Mouse (Mus musculus) CH12F3 (cell line): ENCODE measurements around the gene Foxk1.

ENCODE experiments used
- in situ Hi-C: fragments of 300-500 bp; cut with MboI; formaldehyde crosslinking; loops from 2 replicates; pipeline ENCODE4 v1.14.3; 2020; ENCODE audit warnings: low sequenced_read_pairs

The Foxk1 gene

GRCm38 (mm10) chr5:142416070-142416775 is 14.9 kb downstream of the Foxk1 start:
- in situ Hi-C loops = no loop called here

- in situ Hi-C loops = no loop called here
Observed at GRCm38 (mm10) chr5:142417104-142417503, 15.8 kb downstream of the Foxk1 start.

- in situ Hi-C loops = no loop called here
Observed at GRCm38 (mm10) chr5:142417876-142418275, 16.6 kb downstream of the Foxk1 start.

- in situ Hi-C loops = no loop called here
Observed at GRCm38 (mm10) chr5:142418419-142418818, 17.1 kb downstream of the Foxk1 start.

DNA sequence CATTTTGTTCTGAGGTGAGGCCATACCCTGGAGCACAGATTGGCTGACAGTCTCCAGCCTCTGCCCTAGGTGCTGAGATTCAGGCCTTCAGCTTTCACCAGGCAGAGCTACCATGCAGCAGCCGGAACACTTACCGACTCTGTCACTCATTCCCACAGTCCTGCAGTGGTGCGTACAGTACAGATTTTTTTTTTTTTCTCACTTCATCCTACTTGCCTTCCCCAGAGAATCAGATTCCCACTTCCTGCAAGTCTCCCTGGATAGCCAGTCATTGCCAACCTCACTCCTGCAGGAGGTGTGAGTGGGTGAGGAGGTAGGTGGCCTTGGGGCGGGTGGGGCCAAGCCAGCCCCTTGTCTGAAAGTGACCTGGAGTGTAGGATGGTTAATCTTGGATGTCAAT is 19.0 kb downstream of the Foxk1 start:
- in situ Hi-C loops = no loop called here

GRCm38 (mm10) chr5:142420920-142421319 is 19.6 kb downstream of the Foxk1 start:
- in situ Hi-C loops = no loop called here

DNA sequence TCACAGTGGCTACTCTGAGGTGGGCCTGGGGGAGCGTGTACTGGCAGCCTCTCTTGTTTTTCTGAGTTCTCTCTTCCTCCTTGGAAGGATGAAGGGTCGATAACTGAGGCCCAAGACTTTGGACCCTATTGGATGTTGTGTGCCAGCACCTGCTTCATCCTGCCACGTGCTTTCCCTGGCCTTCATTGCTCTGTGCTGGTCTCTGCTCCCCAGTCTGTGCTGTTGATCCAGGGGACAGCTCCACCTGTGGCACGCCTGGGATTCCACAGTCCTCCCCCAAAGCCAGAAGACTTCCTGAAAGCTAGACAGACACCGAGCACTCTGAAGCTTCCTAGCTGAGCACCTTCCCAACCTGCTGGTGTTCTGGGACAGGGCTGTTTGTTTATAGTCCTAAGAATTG is 20.6 kb downstream of the Foxk1 start:
- in situ Hi-C loops = no loop called here

DNA sequence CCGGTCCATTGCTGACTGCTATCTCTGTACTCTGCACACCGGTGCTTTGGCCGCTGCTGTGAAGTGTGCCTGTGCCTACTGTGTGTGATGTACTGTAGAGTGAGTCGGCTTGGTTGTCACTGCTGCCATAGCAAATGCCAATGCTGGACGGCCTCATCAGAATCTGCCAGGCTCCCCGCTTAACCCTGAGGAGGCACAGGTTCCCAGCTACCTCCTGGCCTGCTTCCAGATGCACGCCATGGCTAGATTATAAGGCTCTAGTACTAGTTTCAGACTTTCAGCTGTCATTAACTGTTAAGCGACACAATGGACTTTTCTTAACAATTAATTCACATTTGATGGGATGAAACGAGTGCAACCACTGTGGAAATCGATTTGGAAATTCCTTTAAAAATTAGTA is 21.8 kb downstream of the Foxk1 start:
- in situ Hi-C loops = no loop called here

DNA sequence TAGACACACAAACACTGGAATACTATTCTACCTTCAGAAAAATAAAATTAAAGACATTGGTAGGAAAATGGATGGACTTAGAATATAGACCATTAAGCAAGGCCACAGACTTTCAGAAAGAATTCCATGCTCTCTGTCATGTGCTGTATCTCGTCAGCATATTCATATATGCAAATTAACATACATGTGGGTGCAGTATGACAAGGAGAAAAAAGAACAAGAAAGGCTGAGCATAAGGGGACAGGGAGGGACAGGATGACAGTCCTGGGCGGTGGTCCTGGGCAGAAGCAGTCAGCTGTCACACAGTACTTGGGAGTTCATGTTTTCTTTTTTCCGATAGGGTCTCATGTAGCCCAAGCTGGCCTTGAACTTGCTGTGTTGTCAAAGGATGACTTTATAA is 22.4 kb downstream of the Foxk1 start:
- in situ Hi-C loops = no loop called here

DNA sequence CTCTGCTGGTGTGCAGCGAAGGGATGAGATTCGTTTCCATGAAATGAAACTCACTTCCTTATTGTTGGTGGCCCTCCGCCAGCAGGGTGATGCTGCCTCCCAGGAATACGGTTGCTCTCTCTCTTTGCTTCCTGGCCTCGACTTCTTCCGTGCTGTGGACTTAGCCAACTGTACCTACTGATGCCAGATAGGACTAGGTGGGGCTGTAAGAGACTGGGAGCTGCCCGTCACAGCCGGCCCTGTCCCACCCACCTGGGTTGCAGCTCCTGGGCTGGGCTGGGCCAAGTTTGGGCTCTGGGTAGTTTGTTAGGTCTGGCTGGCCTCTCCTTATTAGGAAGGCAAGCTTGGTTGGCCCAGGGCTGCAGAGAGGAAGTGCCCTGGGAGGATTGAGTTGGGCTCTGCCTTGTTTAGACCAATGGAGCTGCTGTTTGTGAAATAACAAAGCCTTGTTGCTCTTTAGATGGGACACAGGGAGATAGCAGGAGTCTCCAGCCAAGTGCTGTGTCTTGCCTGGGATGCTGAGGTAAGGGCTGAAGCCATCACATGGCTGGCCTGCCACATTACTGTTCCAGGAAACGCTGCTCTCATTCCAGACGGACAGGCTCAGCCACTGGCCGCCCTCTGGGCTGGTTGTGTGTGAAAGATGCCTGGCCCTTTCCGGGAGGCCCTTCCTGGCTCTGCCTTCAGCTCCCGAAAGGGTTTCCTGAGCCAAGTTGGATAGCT is 23.5 kb downstream of the Foxk1 start:
- in situ Hi-C loops = no loop called here

- in situ Hi-C loops = no loop called here
Observed at GRCm38 (mm10) chr5:142426476-142426875, 25.2 kb downstream of the Foxk1 start.

DNA sequence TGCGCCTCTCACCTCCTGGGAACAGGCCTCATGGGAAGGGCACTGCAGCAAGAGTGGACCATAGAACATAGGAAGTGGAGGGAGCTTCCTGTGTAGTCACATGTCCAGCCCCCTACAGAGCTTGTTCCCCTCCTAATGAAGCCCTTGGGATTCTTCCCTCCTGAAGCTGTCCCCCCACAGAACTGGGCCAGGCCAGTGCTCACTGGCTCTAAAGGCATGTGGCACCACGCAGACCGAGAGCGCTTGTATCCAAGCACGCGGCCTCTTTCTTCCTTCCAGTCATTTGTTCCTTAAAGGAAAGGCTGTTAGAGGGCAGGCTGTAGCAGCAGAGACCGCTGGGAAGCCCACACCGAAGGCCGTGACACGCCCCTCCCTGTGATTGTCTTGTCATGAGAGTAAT is 26.6 kb downstream of the Foxk1 start:
- in situ Hi-C loops = no loop called here

GRCm38 (mm10) chr5:142428691-142429090 is 27.4 kb downstream of the Foxk1 start:
- in situ Hi-C loops = no loop called here

DNA sequence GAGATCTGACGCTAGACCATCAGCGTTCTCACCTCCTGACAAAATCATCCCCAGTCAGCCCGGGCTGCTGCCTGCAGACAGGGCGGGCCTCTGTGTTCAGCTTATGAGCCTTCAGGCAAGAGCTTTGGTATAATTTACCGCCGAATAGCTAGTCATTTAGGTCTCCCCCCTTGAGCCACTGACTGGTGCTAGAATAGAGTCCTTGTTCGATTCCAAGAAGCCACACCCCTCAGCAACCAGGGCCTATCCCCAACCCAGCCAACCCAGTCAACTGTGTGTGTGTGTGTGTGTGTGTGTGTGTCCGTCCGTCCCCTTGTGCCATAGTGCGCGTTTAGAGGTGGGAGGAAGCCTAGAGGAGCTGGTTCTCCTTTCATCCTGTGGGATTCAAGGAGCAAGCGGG is 29.7 kb downstream of the Foxk1 start:
- in situ Hi-C loops = no loop called here

GRCm38 (mm10) chr5:142431811-142432434 is 30.6 kb downstream of the Foxk1 start:
- in situ Hi-C loops = no loop called here

- in situ Hi-C loops = no loop called here
Observed at GRCm38 (mm10) chr5:142432695-142433094, 31.4 kb downstream of the Foxk1 start.

GRCm38 (mm10) chr5:142434052-142434451 is 32.8 kb downstream of the Foxk1 start:
- in situ Hi-C loops = no loop called here

- in situ Hi-C loops = no loop called here
Observed at GRCm38 (mm10) chr5:142435736-142436135, 34.4 kb downstream of the Foxk1 start.

- in situ Hi-C loops = no loop called here
Observed at GRCm38 (mm10) chr5:142438380-142438938, 37.2 kb downstream of the Foxk1 start.

DNA sequence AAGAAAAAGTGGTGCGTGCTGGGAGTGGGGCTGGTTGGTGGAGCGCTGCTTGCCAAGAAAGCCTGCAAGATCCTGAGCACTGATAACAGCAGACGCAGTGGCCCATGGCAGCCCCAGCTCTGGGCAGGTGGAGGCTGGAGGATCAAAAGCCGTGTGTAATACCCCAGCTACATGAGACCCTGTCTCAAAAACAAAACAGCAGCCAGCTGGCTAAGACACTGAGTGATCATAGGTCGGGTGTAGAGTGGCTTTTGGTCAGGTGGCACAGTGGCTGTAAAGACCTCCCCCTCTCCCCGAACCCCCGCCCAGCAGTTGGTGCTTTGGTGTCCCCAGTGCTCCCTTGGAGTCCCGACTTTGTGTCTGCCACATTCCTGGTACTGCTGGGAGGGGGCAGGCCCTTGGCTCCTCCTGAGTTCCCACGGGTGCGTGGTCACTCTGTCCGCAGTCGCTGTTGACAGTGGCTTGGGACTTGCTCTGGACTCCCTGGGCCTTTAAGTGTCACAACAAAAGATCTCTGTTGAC is 38.7 kb downstream of the Foxk1 start:
- in situ Hi-C loops = no loop called here

- in situ Hi-C loops = no loop called here
Observed at GRCm38 (mm10) chr5:142440451-142441147, 39.3 kb downstream of the Foxk1 start.
